Mouse (Mus musculus) megakaryocyte progenitor cell, adult 5-6 weeks (primary cell): ENCODE results near the gene Olfr800. TPM values are rescaled to one million over a fixed set of nuclear protein-coding genes. Genes with fewer than 3 reads are reported as not detected.

Experiments used
- ATAC-seq: replicated peaks from 2 replicates; pipeline ENCODE4 v1.8.0; 2016; ENCODE audit warnings: mild to moderate bottlenecking, moderate TSS enrichment, inconsistent platforms; ENCODE audit not compliant: poor library complexity
- total RNA-seq, 2 experiments: library from RNA; stranded (forward) in 1 of 2; stranded (reverse) in 1 of 2; fragments of 157-497, 149-512 nt in 1 of 2; fragments of 200-1000 nt in 1 of 2; gene quantifications; 2 replicates each; pipeline versions ENCODE4 v1.2.3 to v1.2.4; 2015 to 2017

Gene Olfr800
- total RNA-seq (2015) (not detected in 2 replicates), total RNA-seq (2017) (not detected in 2 replicates)

DNA sequence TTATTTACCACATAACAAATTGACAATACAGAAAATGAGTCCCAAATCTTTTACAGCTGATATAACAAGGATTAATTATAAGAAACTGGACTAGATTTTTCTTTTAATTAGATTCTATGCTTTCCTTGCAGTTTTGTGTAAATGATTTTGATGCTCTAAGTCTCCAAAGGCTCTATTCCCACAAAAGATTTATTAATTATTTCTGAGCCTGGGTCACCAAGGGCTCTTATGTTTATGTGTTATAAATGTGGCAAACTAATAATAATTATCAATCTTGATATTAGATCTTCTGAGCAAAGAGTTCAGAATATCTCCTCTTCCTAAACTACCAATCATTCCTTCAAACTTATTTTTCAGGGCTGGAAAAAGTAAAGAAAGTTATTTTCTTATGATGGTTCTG lies at the start of gene Olfr800:
Gene Olfr800, plus strand, starts transcription at position 301 of the 400 bp plus-strand sequence.
- ATAC-seq: no peak

GRCm38 (mm10) chr10:129612470-129612869 lies 45.0 kb upstream of the Olfr800 start, which contains the start of gene Olfr796:
Gene Olfr796 (minus strand): TSS chr10:129612570.
- ATAC-seq: no peak

- no peak for ATAC-seq
These were observed 35.8 kb upstream of the Olfr800 start for GRCm38 (mm10) chr10:129621724-129622123.

DNA sequence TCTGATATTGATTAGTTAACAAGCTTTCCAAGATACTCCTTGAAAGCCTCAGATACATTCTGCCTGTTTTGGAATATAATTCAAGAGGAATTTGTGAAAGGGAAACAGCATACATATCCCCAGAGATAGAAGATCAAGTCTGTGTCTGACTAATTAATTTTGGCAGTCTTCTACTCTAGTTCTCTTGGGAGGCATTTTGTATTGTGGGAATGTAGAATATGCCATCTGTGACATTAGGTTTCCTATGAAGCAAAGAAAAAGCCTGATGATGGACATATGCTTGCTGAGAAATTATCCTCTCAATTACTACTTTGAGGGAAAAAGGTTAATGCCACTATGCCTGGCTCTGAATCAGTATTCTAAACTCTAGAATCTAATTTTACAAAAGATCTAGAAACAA lies 34.2 kb upstream of the Olfr800 start:
- no peak for ATAC-seq

DNA sequence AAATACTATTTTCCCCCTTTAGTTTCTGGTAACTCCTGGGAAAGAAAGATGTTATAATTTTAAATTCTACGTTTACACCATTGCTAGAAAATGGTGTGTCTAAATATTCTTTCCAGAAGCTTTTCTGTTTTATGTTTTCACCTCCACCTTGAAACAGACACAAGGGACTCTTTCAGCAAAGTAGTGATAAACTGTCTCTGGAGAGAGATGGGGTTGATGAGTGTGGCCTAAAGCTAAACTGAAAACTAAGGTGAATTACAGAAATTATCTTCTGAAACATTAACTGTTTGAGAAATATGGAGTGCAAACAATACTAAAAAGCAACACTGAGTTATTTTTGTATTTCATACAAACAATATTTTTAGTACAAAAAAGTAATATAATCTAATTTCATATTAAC lies 29.7 kb upstream of the Olfr800 start, which contains the start of gene Olfr798:
Gene Olfr798, minus strand, starts transcription at position 101 of the 400 bp plus-strand sequence.
- no peak for ATAC-seq

DNA sequence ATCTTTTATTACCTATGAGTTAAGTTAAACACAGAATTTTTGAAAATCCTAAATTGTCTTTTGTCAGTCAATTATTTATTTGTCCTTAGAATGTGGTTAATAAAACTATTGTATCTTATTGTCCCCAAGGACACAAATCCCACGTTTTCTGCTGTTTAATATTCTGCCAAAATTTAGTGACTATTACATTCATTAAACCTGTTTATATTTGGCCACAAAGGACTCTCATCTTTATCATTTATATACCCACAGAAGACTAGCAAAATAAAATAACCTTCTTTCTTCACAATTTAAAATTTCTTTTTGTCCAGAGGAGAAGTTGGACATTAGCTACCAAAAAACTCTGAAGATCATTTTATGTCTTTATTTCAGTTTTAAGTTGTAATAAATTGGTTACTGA lies 20.3 kb upstream of the Olfr800 start, which contains the start of gene Olfr799:
Gene Olfr799, plus strand, starts transcription at position 301 of the 400 bp plus-strand sequence.
- no peak for ATAC-seq

- no peak for ATAC-seq
These were observed 5.7 kb upstream of the Olfr800 start for GRCm38 (mm10) chr10:129651763-129652162.

- ATAC-seq: no peak
These were observed 16.3 kb downstream of the Olfr800 start, which contains the start of gene Olfr801 for GRCm38 (mm10) chr10:129673765-129674164. Gene Olfr801 (minus strand): TSS chr10:129673865.

- no peak for ATAC-seq
These were observed 30.6 kb downstream of the Olfr800 start, which contains the start of gene Olfr802 for GRCm38 (mm10) chr10:129688069-129688468. Gene Olfr802 (minus strand): TSS chr10:129688169.

DNA sequence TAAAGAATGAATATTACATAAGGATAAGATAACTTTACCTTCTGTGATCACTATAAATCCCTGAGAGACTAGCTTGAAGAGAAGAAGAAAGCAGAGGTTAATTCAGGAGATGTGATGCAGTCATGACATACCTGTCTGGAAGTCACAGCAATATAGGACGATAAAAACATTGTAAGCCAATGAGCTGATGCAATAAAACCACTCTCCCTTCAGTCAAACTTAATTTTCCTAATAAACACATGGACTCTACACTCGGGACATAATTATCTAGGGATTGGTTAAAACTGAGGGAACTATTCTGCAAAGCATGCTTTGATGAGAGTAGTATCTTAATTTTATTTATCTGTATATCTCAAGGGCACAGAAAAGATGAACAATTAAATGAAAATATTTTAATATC lies 36.7 kb downstream of the Olfr800 start, which contains the start of gene Olfr803:
Gene Olfr803, minus strand, starts transcription at position 101 of the 400 bp plus-strand sequence.
- ATAC-seq: no peak

GRCm38 (mm10) chr10:129702910-129703309 lies 45.4 kb downstream of the Olfr800 start, which contains the start of gene Olfr804:
Gene Olfr804 (plus strand): TSS chr10:129703210.
- no peak for ATAC-seq

Other genes with a start within 250 kb of the Olfr800 start
- gene Olfr786, start 230.4 kb upstream of the Olfr800 start, total RNA-seq (2015): not detected in 2 replicates
- not detected in 2 replicates for gene Olfr786, start 230.4 kb upstream of the Olfr800 start, total RNA-seq (2017)
- not detected in 2 replicates for gene Olfr787, start 195.8 kb upstream of the Olfr800 start, total RNA-seq (2015)
- gene Olfr787, start 195.8 kb upstream of the Olfr800 start, total RNA-seq (2017): not detected in 2 replicates
- not detected in 2 replicates for gene Olfr788, start 186.7 kb upstream of the Olfr800 start, total RNA-seq (2015)
- gene Olfr788, start 186.7 kb upstream of the Olfr800 start, total RNA-seq (2017): not detected in 2 replicates
- gene Olfr789, start 172.9 kb upstream of the Olfr800 start, total RNA-seq (2015): not detected in 2 replicates
- gene Olfr789, start 172.9 kb upstream of the Olfr800 start, total RNA-seq (2017): not detected in 2 replicates
- gene Olfr790, start 159.2 kb upstream of the Olfr800 start, total RNA-seq (2015): not detected in 2 replicates
- not detected in 2 replicates for gene Olfr790, start 159.2 kb upstream of the Olfr800 start, total RNA-seq (2017)
- gene Olfr791, start 135.9 kb upstream of the Olfr800 start, total RNA-seq (2015): not detected in 2 replicates
- gene Olfr791, start 135.9 kb upstream of the Olfr800 start, total RNA-seq (2017): not detected in 2 replicates
- not detected in 2 replicates for gene Olfr792, start 118.5 kb upstream of the Olfr800 start, total RNA-seq (2015)
- not detected in 2 replicates for gene Olfr792, start 118.5 kb upstream of the Olfr800 start, total RNA-seq (2017)
- not detected in 2 replicates for gene Olfr794, start 90.0 kb upstream of the Olfr800 start, total RNA-seq (2015)
- not detected in 2 replicates for gene Olfr794, start 90.0 kb upstream of the Olfr800 start, total RNA-seq (2017)
- not detected in 2 replicates for gene Olfr796, start 45.1 kb upstream of the Olfr800 start, total RNA-seq (2015)
- gene Olfr796, start 45.1 kb upstream of the Olfr800 start, total RNA-seq (2017): not detected in 2 replicates
- not detected in 2 replicates for gene Olfr798, start 29.8 kb upstream of the Olfr800 start, total RNA-seq (2015)
- not detected in 2 replicates for gene Olfr798, start 29.8 kb upstream of the Olfr800 start, total RNA-seq (2017)
- not detected in 2 replicates for gene Olfr799, start 20.2 kb upstream of the Olfr800 start, total RNA-seq (2015)
- gene Olfr799, start 20.2 kb upstream of the Olfr800 start, total RNA-seq (2017): not detected in 2 replicates
- not detected in 2 replicates for gene Olfr801, start 16.2 kb downstream of the Olfr800 start, total RNA-seq (2015)
- not detected in 2 replicates for gene Olfr801, start 16.2 kb downstream of the Olfr800 start, total RNA-seq (2017)
- gene Olfr802, start 30.5 kb downstream of the Olfr800 start, total RNA-seq (2015): not detected in 2 replicates
- not detected in 2 replicates for gene Olfr802, start 30.5 kb downstream of the Olfr800 start, total RNA-seq (2017)
- not detected in 2 replicates for gene Olfr803, start 36.6 kb downstream of the Olfr800 start, total RNA-seq (2015)
- gene Olfr803, start 36.6 kb downstream of the Olfr800 start, total RNA-seq (2017): not detected in 2 replicates
- not detected in 2 replicates for gene Olfr804, start 45.5 kb downstream of the Olfr800 start, total RNA-seq (2015)
- gene Olfr804, start 45.5 kb downstream of the Olfr800 start, total RNA-seq (2017): not detected in 2 replicates
- not detected in 2 replicates for gene Olfr805, start 71.7 kb downstream of the Olfr800 start, total RNA-seq (2015)
- gene Olfr805, start 71.7 kb downstream of the Olfr800 start, total RNA-seq (2017): not detected in 2 replicates
- gene Olfr806, start 84.2 kb downstream of the Olfr800 start, total RNA-seq (2015): not detected in 2 replicates
- gene Olfr806, start 84.2 kb downstream of the Olfr800 start, total RNA-seq (2017): not detected in 2 replicates
- gene Olfr807, start 100.1 kb downstream of the Olfr800 start, total RNA-seq (2015): not detected in 2 replicates
- not detected in 2 replicates for gene Olfr807, start 100.1 kb downstream of the Olfr800 start, total RNA-seq (2017)
- not detected in 2 replicates for gene Olfr808, start 107.8 kb downstream of the Olfr800 start, total RNA-seq (2015)
- not detected in 2 replicates for gene Olfr808, start 107.8 kb downstream of the Olfr800 start, total RNA-seq (2017)
- gene Olfr809, start 116.9 kb downstream of the Olfr800 start, total RNA-seq (2015): not detected in 2 replicates
- gene Olfr809, start 116.9 kb downstream of the Olfr800 start, total RNA-seq (2017): not detected in 2 replicates
- gene Olfr810, start 137.2 kb downstream of the Olfr800 start, total RNA-seq (2015): not detected in 2 replicates
- not detected in 2 replicates for gene Olfr810, start 137.2 kb downstream of the Olfr800 start, total RNA-seq (2017)
- gene Olfr811, start 146.7 kb downstream of the Olfr800 start, total RNA-seq (2015): not detected in 2 replicates
- not detected in 2 replicates for gene Olfr811, start 146.7 kb downstream of the Olfr800 start, total RNA-seq (2017)
- not detected in 2 replicates for gene Olfr812, start 188.4 kb downstream of the Olfr800 start, total RNA-seq (2015)
- gene Olfr812, start 188.4 kb downstream of the Olfr800 start, total RNA-seq (2017): not detected in 2 replicates
- not detected in 2 replicates for gene Olfr813, start 197.7 kb downstream of the Olfr800 start, total RNA-seq (2015)
- not detected in 2 replicates for gene Olfr813, start 197.7 kb downstream of the Olfr800 start, total RNA-seq (2017)
- not detected in 2 replicates for gene Olfr814, start 222.2 kb downstream of the Olfr800 start, total RNA-seq (2015)
- gene Olfr814, start 222.2 kb downstream of the Olfr800 start, total RNA-seq (2017): not detected in 2 replicates
- not detected in 2 replicates for gene Olfr815, start 248.2 kb downstream of the Olfr800 start, total RNA-seq (2015)
- not detected in 2 replicates for gene Olfr815, start 248.2 kb downstream of the Olfr800 start, total RNA-seq (2017)